Mouse (Mus musculus): ENCODE results near the gene Rab15.

The Rab15 gene

GRCm38 (mm10) chr12:76776898-76777297 lies 45.8 kb downstream of the Rab15 start:
- no peak for DNase-seq

GRCm38 (mm10) chr12:76775132-76775531 lies 47.6 kb downstream of the Rab15 start:
- no peak for DNase-seq

GRCm38 (mm10) chr12:76774652-76775051 lies 48.1 kb downstream of the Rab15 start:
- no peak for DNase-seq

GRCm38 (mm10) chr12:76771540-76771939 lies 51.2 kb downstream of the Rab15 start:
- DNase-seq, result no peak

- DNase-seq, result no peak
Measured at GRCm38 (mm10) chr12:76770841-76771500, 51.7 kb downstream of the Rab15 start.

DNA sequence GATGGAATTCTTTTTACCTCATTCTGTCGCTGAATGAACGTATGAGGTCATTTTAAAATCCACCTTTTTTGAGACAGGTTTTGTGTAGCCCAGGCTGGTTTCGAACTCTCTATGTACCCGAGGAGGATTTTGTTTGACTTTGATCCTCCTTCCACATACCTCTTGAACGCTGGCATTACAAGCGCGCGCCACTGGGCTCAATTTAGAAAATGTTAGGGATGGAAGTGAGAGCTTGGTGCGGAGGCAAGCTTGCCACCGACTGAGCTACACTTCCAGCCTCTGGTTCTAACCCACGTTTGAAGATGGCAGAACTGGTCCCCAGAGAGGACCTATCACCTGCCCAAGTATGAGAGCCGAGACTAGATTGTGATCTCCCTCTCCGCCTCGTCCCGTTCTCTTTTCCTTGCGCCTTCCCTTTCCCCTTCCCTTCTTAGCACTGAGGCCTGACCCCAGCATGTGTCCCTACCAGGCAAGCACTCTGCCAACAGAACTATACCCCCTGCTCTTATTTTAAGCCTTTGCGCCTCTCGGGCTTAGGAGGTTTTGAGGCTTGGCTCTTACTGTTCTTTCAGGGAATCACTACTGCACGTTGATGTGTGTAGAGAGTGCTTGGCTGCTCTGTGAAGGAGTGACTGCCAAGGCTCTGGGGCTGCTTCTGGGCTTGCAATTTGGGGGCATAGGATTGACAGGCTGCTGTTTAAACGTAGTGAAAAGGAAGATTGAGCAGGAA lies 56.6 kb downstream of the Rab15 start:
- DNase-seq, result no peak

DNA sequence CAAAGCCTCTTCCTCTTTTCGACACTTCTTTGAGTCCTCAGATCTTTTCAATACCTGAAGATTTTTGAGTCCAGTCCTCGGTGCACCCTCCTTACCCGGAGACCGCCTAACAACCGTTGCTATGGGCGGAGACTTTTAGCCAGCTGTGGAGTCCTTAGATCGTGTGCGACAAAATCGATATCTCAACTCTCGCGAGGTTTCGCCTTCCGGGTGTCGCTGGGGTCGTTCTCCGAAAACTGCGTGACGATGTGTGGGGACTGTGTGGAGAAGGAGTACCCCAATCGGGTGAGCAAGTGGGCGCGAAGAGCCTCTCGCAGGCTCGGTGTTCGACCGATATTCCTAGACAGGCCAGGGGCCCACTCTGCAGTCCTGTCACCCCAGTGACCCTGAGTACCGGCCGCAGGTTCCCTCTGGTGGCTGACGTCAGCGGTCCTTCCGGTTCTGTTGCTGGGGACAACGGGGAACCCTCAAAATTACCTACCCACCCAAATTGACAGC lies 57.3 kb downstream of the Rab15 start, which contains the start of the genes Churc1 and Fntb:
Gene Churc1, plus strand, starts transcription at position 185 of the 498 bp plus-strand sequence.
Gene Fntb, plus strand, starts transcription at position 236 of the 498 bp plus-strand sequence.
- DNase-seq, result peak; percentile 98

DNA sequence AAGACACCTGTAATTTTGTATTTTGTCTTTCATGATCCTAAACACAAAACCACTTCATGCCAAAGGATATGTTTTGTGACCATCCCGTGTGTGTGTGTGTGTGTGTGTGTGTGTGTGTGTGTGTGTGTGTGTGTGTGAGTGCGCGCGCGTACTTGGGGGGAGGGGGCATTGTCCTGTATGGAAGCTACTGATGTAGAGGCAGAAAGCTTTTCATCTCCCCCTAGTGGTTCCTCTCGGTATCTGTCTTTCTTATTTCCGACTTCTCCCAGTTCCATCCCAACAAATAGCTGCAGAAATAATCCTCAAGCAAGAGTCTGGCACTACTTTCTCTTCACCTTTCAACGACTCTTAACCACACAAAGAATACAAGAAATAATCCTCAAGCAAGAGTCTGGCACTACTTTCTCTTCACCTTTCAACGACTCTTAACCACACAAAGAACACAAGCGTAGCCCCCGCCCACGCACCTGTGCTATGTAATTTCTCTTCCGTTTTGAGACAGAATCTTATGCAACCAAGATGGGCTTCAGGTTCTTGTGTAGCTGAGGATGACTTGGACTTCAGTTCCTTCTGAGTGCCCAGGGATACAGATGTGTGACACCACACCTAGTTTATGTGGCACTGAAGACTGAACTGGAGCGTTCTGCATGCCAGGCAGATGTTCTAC lies 69.9 kb downstream of the Rab15 start:
- peak; percentile 76 for DNase-seq

GRCm38 (mm10) chr12:76750866-76751459 lies 71.7 kb downstream of the Rab15 start:
- no peak for DNase-seq

Data from lung, postnatal 36 days (tissue).